Comparison of ENCODE assay signal across 13 mouse cellular contexts in genomic region chr11:43901051-43901654, GRCm38 (mm10). TPM values are rescaled to one million over a fixed set of nuclear protein-coding genes. Genes with fewer than 3 reads are reported as not detected.
DNase-seq lines count a peak whose midpoint lies in the region; ATAC-seq and TF ChIP-seq lines count a peak whose summit lies in the region.
"Had no signal": no experiment of that assay in that cellular context is flagged by ENCODE, and none has a peak within 500 bp of the region (broad histone marks: within the 10 kb centered on the region; RNA-seq: fewer than 3 reads in every experiment).

Gene Adra1b (minus strand): TSS chr11:43901210.

- no peaks in the 10 kb centered on the region for H3K4me1 ChIP-seq in hindbrain, postnatal 0 days (ENCODE audit: insufficient read depth, low read length)
- no peaks in the 10 kb centered on the region for H3K4me1 ChIP-seq in hindbrain, embryonic 11.5 days (replicated peaks; ENCODE audit: control insufficient read depth, insufficient read depth, low read length)
- no peaks in the 10 kb centered on the region for H3K4me1 ChIP-seq in neural tube, embryonic 15.5 days
- H3K4me1 ChIP-seq: forebrain, embryonic 15.5 days; megakaryocyte, embryonic 14.5 days had no signal

- no peaks in the 10 kb centered on the region for H3K9me3 ChIP-seq in hindbrain, postnatal 0 days (ENCODE audit: low read length)
- no peaks in the 10 kb centered on the region for H3K9me3 ChIP-seq in hindbrain, embryonic 11.5 days (ENCODE audit: control insufficient read depth, low read length)
- H3K9me3 ChIP-seq in neural tube, embryonic 15.5 days (replicated peaks): no peaks in the 10 kb centered on the region
- H3K9me3 ChIP-seq: forebrain, embryonic 15.5 days; megakaryocyte, embryonic 14.5 days had no signal

- no peak for DNase-seq in hindbrain, postnatal 0 days (ENCODE audit: low spot score)
- no peak for DNase-seq in hindbrain, embryonic 11.5 days (ENCODE audit: low spot score)
- no peak for DNase-seq in neural tube, embryonic 10.5 days (ENCODE audit: extremely low spot score, low spot score)
- DNase-seq in left cerebral cortex, postnatal 10 days (ENCODE audit: extremely low spot score in 1 of 2, low spot score in 2 of 2): no peak
- no peak for DNase-seq in gastrocnemius, adult 18-20 months (ENCODE audit: low spot score)
- no peak for DNase-seq in thymus, postnatal 14 days
- DNase-seq: adrenal gland, adult 8-10 months; cerebellum, postnatal 14 days; kidney, postnatal 10 days; layer of hippocampus, postnatal 36 days had no signal

- H3K27me3 ChIP-seq in hindbrain, postnatal 0 days (ENCODE audit: insufficient read depth, low read length): no peaks in the 10 kb centered on the region
- H3K27me3 ChIP-seq in hindbrain, embryonic 11.5 days (ENCODE audit: control insufficient read depth, insufficient read depth, low read length): no peaks in the 10 kb centered on the region
- H3K27me3 ChIP-seq in neural tube, embryonic 15.5 days (replicated peaks): no peaks in the 10 kb centered on the region
- H3K27me3 ChIP-seq: forebrain, embryonic 15.5 days; megakaryocyte, embryonic 14.5 days had no signal

- H3K27ac ChIP-seq in hindbrain, postnatal 0 days: no peak within 1 kb of the TSS
- H3K27ac ChIP-seq in hindbrain, embryonic 11.5 days (ENCODE audit: low read depth, low read length): no peak within 1 kb of the TSS
- no peak within 1 kb of the TSS for H3K27ac ChIP-seq in neural tube, embryonic 15.5 days (replicated peaks)
- H3K27ac ChIP-seq: forebrain, embryonic 15.5 days had no signal

- no peak for TF ChIP-seq CTCF in hindbrain, postnatal 0 days (IDR thresholded peaks at IDR 0.05; ENCODE audit: low read depth)

- intact Hi-C loops in left cerebral cortex, postnatal 10 days (cut with DNase I): no loop called here

- H3K9ac ChIP-seq in hindbrain, postnatal 0 days (replicated peaks; ENCODE audit: low read length): no peak within 1 kb of the TSS
- H3K9ac ChIP-seq in hindbrain, embryonic 11.5 days (ENCODE audit: low read depth, low read length): no peak within 1 kb of the TSS
- no peak within 1 kb of the TSS for H3K9ac ChIP-seq in neural tube, embryonic 15.5 days (replicated peaks)
- H3K9ac ChIP-seq: forebrain, embryonic 15.5 days had no signal

- H3K4me3 ChIP-seq in hindbrain, postnatal 0 days (ENCODE audit: low read length): no peak within 1 kb of the TSS
- no peak within 1 kb of the TSS for H3K4me3 ChIP-seq in hindbrain, embryonic 11.5 days (ENCODE audit: low read depth, low read length)
- no peak within 1 kb of the TSS for H3K4me3 ChIP-seq in neural tube, embryonic 15.5 days (replicated peaks)
- H3K4me3 ChIP-seq: forebrain, embryonic 15.5 days; megakaryocyte, embryonic 14.5 days had no signal

- ATAC-seq in hindbrain, postnatal 0 days: no peak
- no peak for ATAC-seq in hindbrain, embryonic 11.5 days (ENCODE audit: low FRiP score)
- no peak for ATAC-seq in neural tube, embryonic 15.5 days (ENCODE audit: low FRiP score)
- ATAC-seq: forebrain, embryonic 15.5 days had no signal

- WGBS in hindbrain, postnatal 0 days: 84% methylated on average over 6 of the region's 6 CpGs
- 82% methylated on average over 6 of the region's 6 CpGs for WGBS in hindbrain, embryonic 11.5 days
- WGBS in neural tube, embryonic 15.5 days: 86% methylated on average over 6 of the region's 6 CpGs

- no peak within 1 kb of the TSS for H3K4me2 ChIP-seq in hindbrain, postnatal 0 days (ENCODE audit: low read depth, low read length)
- H3K4me2 ChIP-seq in hindbrain, embryonic 11.5 days (replicated peaks; ENCODE audit: low read depth, low read length): no peak within 1 kb of the TSS
- H3K4me2 ChIP-seq in neural tube, embryonic 15.5 days: no peak within 1 kb of the TSS
- H3K4me2 ChIP-seq: forebrain, embryonic 15.5 days had no signal

- no peaks in the 10 kb centered on the region for H3K36me3 ChIP-seq in hindbrain, postnatal 0 days (ENCODE audit: insufficient read depth, low read length)
- H3K36me3 ChIP-seq in hindbrain, embryonic 11.5 days (ENCODE audit: control insufficient read depth, insufficient read depth, low read length): no peaks in the 10 kb centered on the region
- no peaks in the 10 kb centered on the region for H3K36me3 ChIP-seq in neural tube, embryonic 15.5 days
- H3K36me3 ChIP-seq: forebrain, embryonic 15.5 days had no signal

RNA-seq across cellular contexts. Expression of gene Adra1b, which starts in this region (rescaled TPM):
- total RNA-seq in hindbrain, postnatal 0 days (2014; rRNA removed): 37.0 and 39.7 TPM in 2 replicates
- polyA plus RNA-seq in hindbrain, postnatal 0 days (2015; fragmentation: Nextera tagmentation; extraction: Ambion mirVana): 19.8 and 21.1 TPM in 2 replicates
- 0.40 and 0.49 TPM in 2 replicates for polyA plus RNA-seq in hindbrain, embryonic 11.5 days (2014; fragmentation: Nextera tagmentation; extraction: Ambion mirVana)
- polyA plus RNA-seq in neural tube, embryonic 15.5 days (2015; fragmentation: Nextera tagmentation; extraction: Ambion mirVana): 12.2 and 16.4 TPM in 2 replicates
- 10 to 100 TPM; 14.0 to 17.1 TPM for total RNA-seq in left cerebral cortex, postnatal 10 days (2021)
- under 1 TPM; 0.18 to 0.28 TPM for total RNA-seq in gastrocnemius, adult 18-20 months (2021)

Comparison
In these comparisons a context has a peak if more than half of its experiments do, and no peak if none do; other contexts are left out.
1. RNA of gene Adra1b (total RNA-seq): 37.0 to 39.7 TPM in hindbrain, postnatal 0 days and 14.0 to 17.1 TPM in left cerebral cortex, postnatal 10 days; 0.18 to 0.28 TPM in gastrocnemius, adult 18-20 months; every median in the first group is over 10 times any median in the second.